Mouse (Mus musculus) macrophage (primary cell): ENCODE results near the gene Pramel1. TPM values are rescaled to one million over a fixed set of nuclear protein-coding genes. Genes with fewer than 3 reads are reported as not detected.
A peak's percentile ranks its signal among the peaks of the same experiment; 100 is the strongest.
"Not testable (repeated sequence)": the region's sequence is repeated elsewhere in the genome, so short reads cannot be mapped to it uniquely, and the experiment has no call there.

ENCODE experiments used
- H3K27ac ChIP-seq: fragments of 350-480 bp; formaldehyde crosslinking; 2 replicates; pipeline ENCODE4 v1.9.0; 2021
- H3K36me3 ChIP-seq: fragments of 350-480 bp; formaldehyde crosslinking; 2 replicates; pipeline ENCODE4 v1.9.0; 2021; ENCODE audit errors: inconsistent target
- H3K4me3 ChIP-seq: fragments of 350-480 bp; formaldehyde crosslinking; 2 replicates; pipeline ENCODE4 v1.9.0; 2021; ENCODE audit errors: inconsistent target
- H3K79me2 ChIP-seq: fragments of 350-480 bp; formaldehyde crosslinking; 2 replicates; pipeline ENCODE4 v1.9.0; 2021; ENCODE audit errors: inconsistent target
- WGBS: methylation state at CpG from one replicate; pipeline ENCODE4 v1.1.7; 2026; ENCODE audit warnings: inconsistent platforms; ENCODE audit not compliant: missing documents; 5-methylcytosine and 5-hydroxymethylcytosine counted together
- polyA plus RNA-seq: library from polyadenylated mRNA; stranded (reverse); fragments of 250-400 nt; gene quantifications from 3 replicates; pipeline ENCODE4 v1.2.4, GENCODE M21; 2018; ENCODE audit warnings: inconsistent platforms

Gene Pramel1
- polyA plus RNA-seq, 1 experiment from 2014 or later: not detected

DNA sequence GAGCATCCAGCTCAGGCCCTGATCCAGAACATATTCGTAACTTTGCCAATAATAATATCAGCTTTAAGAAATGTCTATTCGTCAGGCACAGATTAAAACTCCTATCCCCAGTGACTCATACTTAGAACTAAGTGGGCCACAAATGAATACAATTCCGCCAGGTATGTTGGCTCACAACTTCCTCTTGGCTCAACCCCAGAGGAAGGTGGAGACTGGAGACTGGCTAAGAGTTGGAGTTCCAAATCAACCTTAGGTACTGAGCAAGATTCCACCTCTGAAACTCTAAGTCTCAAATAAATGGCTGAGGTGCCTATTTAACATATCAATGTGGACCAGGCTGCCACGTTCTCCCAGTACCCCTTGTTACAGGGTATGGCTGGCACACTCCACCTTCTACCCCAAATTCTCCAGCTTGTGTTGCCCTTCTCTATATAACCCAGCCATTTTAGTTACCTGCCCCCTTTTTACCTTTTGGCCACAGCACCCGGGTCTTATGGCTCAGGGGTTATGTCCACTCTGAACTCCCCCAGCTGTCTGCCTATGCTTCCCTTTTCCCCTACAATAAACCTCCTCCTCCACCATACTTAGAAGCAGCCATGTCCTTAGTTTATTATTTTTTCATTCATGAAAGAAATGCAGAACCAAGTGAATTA, 17.5 kb downstream of the Pramel1 start:
- WGBS: 83% methylated on average over 5 of the region's 5 CpGs
- peaks cover 18% of the 10 kb centered on the region for H3K36me3 ChIP-seq

DNA sequence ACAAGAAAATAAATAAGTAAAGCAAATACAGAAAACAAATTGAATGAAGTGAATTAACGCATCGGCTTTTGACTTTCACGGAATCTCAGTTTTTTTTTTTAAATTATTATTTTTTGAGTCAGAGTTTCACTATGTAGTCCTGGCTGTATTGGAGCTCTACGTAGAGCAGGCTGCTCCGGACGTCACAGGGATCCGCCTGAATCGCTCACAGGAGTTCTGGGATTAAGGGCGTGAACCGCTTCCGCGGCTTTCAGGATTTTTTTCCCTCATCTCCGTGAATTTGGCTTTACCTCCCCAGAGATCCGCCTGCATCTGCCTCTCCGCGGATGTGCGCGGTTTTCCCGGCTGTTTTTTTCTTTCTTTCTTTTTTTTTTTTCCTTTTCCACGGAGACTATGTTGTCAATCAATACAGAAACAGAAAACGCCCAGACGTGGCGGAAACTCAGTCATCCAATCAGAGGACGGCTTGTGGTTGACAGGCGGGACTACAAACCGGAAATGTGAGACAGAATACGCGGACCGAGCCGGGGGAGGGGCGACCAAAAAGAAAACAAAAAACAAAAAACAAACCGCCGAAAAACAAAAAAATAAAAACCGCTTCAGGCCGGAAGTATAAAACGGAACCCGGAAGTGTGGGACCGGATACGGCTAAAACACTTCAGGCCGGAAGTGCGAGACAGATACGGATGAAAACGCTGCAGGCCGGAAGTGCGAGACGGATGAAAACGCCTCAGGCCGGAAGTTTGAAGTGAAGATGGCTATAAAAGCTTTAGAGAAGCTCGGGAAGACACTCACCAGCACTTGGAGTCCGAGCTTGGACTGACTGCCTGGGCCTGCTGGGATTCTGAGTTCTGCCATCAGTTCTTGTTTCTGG, 18.2 kb downstream of the Pramel1 start, which contains the start of gene Pramef8:
Gene Pramef8, plus strand, starts transcription at position 208 of the 874 bp plus-strand sequence.
- WGBS: under 1% methylated on average over 50 of the region's 50 CpGs
- Histone ChIP-seq H3K4me3 (peak within 1 kb of the TSS; percentile 92), H3K79me2 (peaks cover 32% of the 10 kb centered on the region), H3K27ac (peak within 1 kb of the TSS; percentile 85), H3K36me3 (peaks cover 25% of the 10 kb centered on the region)

More for the DNA sequence above, 17.5 kb downstream of the Pramel1 start:
- Histone ChIP-seq H3K27ac (peak overlapping the region; percentile 85), H3K4me3 (peak overlapping the region; percentile 92), H3K79me2 (peaks cover 32% of the 10 kb centered on the region)

GRCm38 (mm10) chr4:143413621-143414020, 19.4 kb downstream of the Pramel1 start:
- no peak overlapping the region for H3K27ac ChIP-seq
- H3K36me3 ChIP-seq: peaks cover 37% of the 10 kb centered on the region
- H3K4me3 ChIP-seq: peak overlapping the region; percentile 92
- H3K79me2 ChIP-seq: peaks cover 32% of the 10 kb centered on the region
- 100% methylated on average over 1 of the region's 1 CpGs for WGBS

- Histone ChIP-seq H3K27ac (no peak overlapping the region), H3K79me2 (peaks cover 32% of the 10 kb centered on the region), H3K4me3 (no peak overlapping the region), H3K36me3 (peaks cover 42% of the 10 kb centered on the region)
- WGBS: 100% methylated on average over 3 of the region's 3 CpGs
Measured at GRCm38 (mm10) chr4:143414121-143414520, 19.9 kb downstream of the Pramel1 start.

GRCm38 (mm10) chr4:143426770-143427169, 32.5 kb downstream of the Pramel1 start:
- 77% methylated on average over 3 of the region's 5 CpGs for WGBS

More at GRCm38 (mm10) chr4:143426770-143427169, 32.5 kb downstream of the Pramel1 start:
- not testable (repeated sequence) for H3K4me3 ChIP-seq, H3K79me2 ChIP-seq, H3K27ac ChIP-seq, H3K36me3 ChIP-seq

Other genes starting within 250 kb of the Pramel1 start
- gene Prdm2, start 181.4 kb upstream of the Pramel1 start, polyA plus RNA-seq: 15.1 to 17.2 TPM (median 15.4 TPM) in 3 replicates
- gene Pdpn, start 94.9 kb upstream of the Pramel1 start, polyA plus RNA-seq: 2.9 to 21.0 TPM (median 6.5 TPM) in 3 replicates
- gene Lrrc38, start 44.7 kb upstream of the Pramel1 start, polyA plus RNA-seq: not detected in 3 replicates
- 9.1 to 17.7 TPM (median 13.0 TPM) in 3 replicates for gene Pramef8, start 18.0 kb downstream of the Pramel1 start, polyA plus RNA-seq
- gene Oog4, start 55.9 kb downstream of the Pramel1 start, polyA plus RNA-seq: not detected in 3 replicates
- not detected in 3 replicates for gene Gm13043, start 116.9 kb downstream of the Pramel1 start, polyA plus RNA-seq
- not detected in 3 replicates for gene Gm13040, start 141.5 kb downstream of the Pramel1 start, polyA plus RNA-seq
- not detected in 3 replicates for gene BC080695, start 157.3 kb downstream of the Pramel1 start, polyA plus RNA-seq
- not detected in 3 replicates for gene Gm13057, start 157.3 kb downstream of the Pramel1 start, polyA plus RNA-seq
- gene Gm13083, start 220.6 kb downstream of the Pramel1 start, polyA plus RNA-seq: not detected in 3 replicates